9 mouse cellular contexts compared by ENCODE assay signal in genomic region chr2:39224621-39225020, GRCm38 (mm10). TPM values are rescaled to one million over a fixed set of nuclear protein-coding genes. Genes with fewer than 3 reads are reported as not detected.
DNase-seq lines count a peak whose midpoint lies in the region; ATAC-seq and TF ChIP-seq lines count a peak whose summit lies in the region.
"Had no signal": no experiment of that assay in that cellular context is flagged by ENCODE, and none has a peak within 500 bp of the region (broad histone marks: within the 10 kb centered on the region; RNA-seq: fewer than 3 reads in every experiment).

No protein-coding gene starts in this region.

- in situ Hi-C loops in CH12.LX (cut with MboI; ENCODE audit: low pct_ligation_motif_present, low pct_unique_long_range_greater_than_20kb, low sequenced_read_pairs) = no loop called here

- no peaks in the 10 kb centered on the region for H3K27me3 ChIP-seq in heart, adult 2 months (ENCODE audit: control insufficient read depth, insufficient read depth, low read length)
- H3K27me3 ChIP-seq in CH12.LX (replicated peaks) = no peaks in the 10 kb centered on the region
- H3K27me3 ChIP-seq in forebrain, postnatal 0 days (ENCODE audit: insufficient read depth, low read length) = no peaks in the 10 kb centered on the region
- H3K27me3 ChIP-seq in liver, postnatal 0 days (ENCODE audit: insufficient read depth, low read length) = no peaks in the 10 kb centered on the region

- 0 out of 2 replicates have a peak, but pooled peaks have one; percentile 11 for TF ChIP-seq CTCF in heart, adult 2 months (IDR thresholded peaks at IDR 0.05)
- peak in 1 of 2 experiments; percentile 32; a peak in 1 of 4 replicates for TF ChIP-seq CTCF in CH12.LX (conservative IDR thresholded peaks at IDR 0.05 in 1 of 2, IDR thresholded peaks at IDR 0.05 in 1 of 2; ENCODE audit: low read depth in 2 of 2, low read length in 2 of 2)
- peak; percentile 17; the same call in 1 of the 2 replicates for TF ChIP-seq CTCF in forebrain, postnatal 0 days (IDR thresholded peaks at IDR 0.05; ENCODE audit: low read depth)
- peak; percentile 45 for TF ChIP-seq CTCF in liver, postnatal 0 days (IDR thresholded peaks at IDR 0.05; ENCODE audit: low read depth)

- dilution Hi-C loops in CH12.LX (cut with MboI; ENCODE audit: extremely low pct_ligation_motif_present, extremely low pct_unique_long_range_greater_than_20kb, low sequenced_read_pairs) = no loop called here

- no peak for TF ChIP-seq POLR2A in heart, adult 2 months (IDR thresholded peaks at IDR 0.05; ENCODE audit: insufficient read depth, low read depth, low read length)
- TF ChIP-seq POLR2A in CH12.LX (IDR thresholded peaks at IDR 0.05; ENCODE audit: low read depth, low read length) = no peak

- H3K4me3 ChIP-seq in heart, adult 2 months = peak overlapping the region; percentile 67
- peak overlapping the region in 1 of 3 experiments; percentile 49 for H3K4me3 ChIP-seq in CH12.LX (replicated peaks in 1 of 3; ENCODE audit: low read depth in 2 of 3, low read length in 2 of 3, poor library complexity in 1 of 3)
- H3K4me3 ChIP-seq in forebrain, postnatal 0 days (ENCODE audit: low read depth, low read length) = 0 out of 2 replicates have a peak overlapping the region, but pooled peaks have one; percentile 59
- peak overlapping the region; percentile 69 for H3K4me3 ChIP-seq in liver, postnatal 0 days (ENCODE audit: low read depth, low read length)

- intact Hi-C loops in heart, adult 2 months (cut with DNase I) = no loop called here

- H3K27ac ChIP-seq in heart, adult 2 months = no peak overlapping the region; the same call in 1 of the 2 replicates
- H3K27ac ChIP-seq in CH12.LX (ENCODE audit: insufficient read depth, low read depth) = no peak overlapping the region
- no peak overlapping the region for H3K27ac ChIP-seq in forebrain, postnatal 0 days (ENCODE audit: low read depth, low read length)
- H3K27ac ChIP-seq in liver, postnatal 0 days (ENCODE audit: low read depth) = 0 out of 2 replicates have a peak overlapping the region, but pooled peaks have one; percentile 96

- peak overlapping the region; percentile 74 for H3K4me2 ChIP-seq in CH12.LX (ENCODE audit: insufficient read depth, low read depth, poor library complexity, severe bottlenecking)
- H3K4me2 ChIP-seq in forebrain, postnatal 0 days (ENCODE audit: low read depth) = peak overlapping the region; percentile 57
- peak overlapping the region; percentile 72 for H3K4me2 ChIP-seq in liver, postnatal 0 days (ENCODE audit: low read depth, low read length)

- ATAC-seq in forebrain, postnatal 0 days = no peak
- no peak for ATAC-seq in liver, postnatal 0 days

- peaks cover 13% of the 10 kb centered on the region for H3K36me3 ChIP-seq in heart, adult 2 months (ENCODE audit: control insufficient read depth, insufficient read depth, low read length)
- H3K36me3 ChIP-seq in CH12.LX (replicated peaks in 1 of 2; ENCODE audit: control insufficient read depth in 1 of 2, insufficient read depth in 1 of 2, low read length in 1 of 2) = no peaks in the 10 kb centered on the region
- no peaks in the 10 kb centered on the region for H3K36me3 ChIP-seq in forebrain, postnatal 0 days (ENCODE audit: insufficient read depth)
- no peaks in the 10 kb centered on the region for H3K36me3 ChIP-seq in liver, postnatal 0 days (replicated peaks; ENCODE audit: insufficient read depth, low read length)

- peaks cover 3% of the 10 kb centered on the region; the same call in 1 of the 2 replicates for H3K4me1 ChIP-seq in heart, adult 2 months (ENCODE audit: control insufficient read depth, insufficient read depth, low read length)
- peaks cover 2 to 27% of the 10 kb centered on the region in 2 experiments; a peak in 2 of 4 replicates for H3K4me1 ChIP-seq in CH12.LX (ENCODE audit: control insufficient read depth in 1 of 2, insufficient read depth in 2 of 2)
- H3K4me1 ChIP-seq in forebrain, postnatal 0 days (ENCODE audit: insufficient read depth) = peaks cover 14% of the 10 kb centered on the region; the same call in 1 of the 2 replicates
- peaks cover 24% of the 10 kb centered on the region for H3K4me1 ChIP-seq in liver, postnatal 0 days (ENCODE audit: insufficient read depth)

- peaks cover 2% of the 10 kb centered on the region; the same call in 1 of the 2 replicates for H3K79me2 ChIP-seq in heart, adult 2 months (replicated peaks; ENCODE audit: control insufficient read depth, insufficient read depth, low read length)
- peaks cover 47% of the 10 kb centered on the region for H3K79me2 ChIP-seq in CH12.LX (replicated peaks; ENCODE audit: control insufficient read depth, extremely low read depth, insufficient read depth, poor library complexity, severe bottlenecking)

- no peak; the same call in 1 of the 2 replicates for TF ChIP-seq RAD21 in CH12.LX (IDR thresholded peaks at IDR 0.05; ENCODE audit: low read depth, low read length)

- no peaks in the 10 kb centered on the region for H3K9me3 ChIP-seq in CH12.LX (replicated peaks; ENCODE audit: low read length)
- no peaks in the 10 kb centered on the region for H3K9me3 ChIP-seq in forebrain, postnatal 0 days (ENCODE audit: low read length)
- H3K9me3 ChIP-seq in liver, postnatal 0 days (ENCODE audit: low read length) = no peaks in the 10 kb centered on the region

- no peak for DNase-seq in heart, adult 2 months
- DNase-seq in heart, adult 11 months = no peak
- DNase-seq in CH12.LX (ENCODE audit: extremely low read depth) = peak; percentile 17
- DNase-seq in forebrain, postnatal 0 days = no peak
- no peak for DNase-seq in liver, postnatal 0 days
- DNase-seq in thymus, postnatal 14 days = no peak
- no peak for DNase-seq in gastrocnemius, adult 18-20 months (ENCODE audit: low spot score)
- no peak for DNase-seq in lung, postnatal 36 days
- DNase-seq: embryo, embryonic 11 days had no signal

- TF ChIP-seq EP300 in heart, adult 2 months (IDR thresholded peaks at IDR 0.05; ENCODE audit: insufficient read depth, low read depth, low read length) = no peak
- TF ChIP-seq EP300 in CH12.LX (IDR thresholded peaks at IDR 0.05; ENCODE audit: low read length) = no peak
- no peak for TF ChIP-seq EP300 in liver, postnatal 0 days (IDR thresholded peaks at IDR 0.05; ENCODE audit: low read depth)

- H3K9ac ChIP-seq in heart, adult 2 months (ENCODE audit: low read depth, low read length) = no peak overlapping the region
- H3K9ac ChIP-seq in CH12.LX (ENCODE audit: insufficient read depth, low read depth) = peak overlapping the region; percentile 97; the same call in 1 of the 2 replicates
- H3K9ac ChIP-seq in forebrain, postnatal 0 days = no peak overlapping the region
- H3K9ac ChIP-seq in liver, postnatal 0 days (replicated peaks) = peak overlapping the region; percentile 89

TF ChIP-seq in CH12.LX, 34 proteins besides CTCF, POLR2A, EP300 and RAD21:
- TF ChIP-seq MXI1 (IDR thresholded peaks at IDR 0.05; ENCODE audit: low read depth, low read length) (0 out of 2 replicates have a peak, but pooled peaks have one; percentile 32), POLR2AphosphoS2 (IDR thresholded peaks at IDR 0.05; ENCODE audit: low read depth, low read length) (no peak), MYC (IDR thresholded peaks at IDR 0.05; ENCODE audit: low read depth, low read length) (0 out of 2 replicates have a peak, but pooled peaks have one; percentile 13), CHD2 (IDR thresholded peaks at IDR 0.05; ENCODE audit: low read length) (no peak)

RNA-seq across cellular contexts. Expression of gene Ppp6c, which starts 1.6 kb away (rescaled TPM):
- total RNA-seq in heart, adult 2 months (2021) = 10 to 100 TPM; 50.0 to 61.0 TPM
- polyA plus RNA-seq in heart, adult 2 months (2012; rRNA removed) = 21.3 and 40.6 TPM in 2 replicates
- total RNA-seq in CH12.LX (2012; rRNA removed) (24.9 and 33.7 TPM in 2 replicates), CH12.LX (2014; rRNA removed) (79.8 and 83.3 TPM in 2 replicates)
- 68.7 and 70.4 TPM in 2 replicates for polyA plus RNA-seq in CH12.LX (2012; ENCODE audit: insufficient read length, low read depth)
- 47.6 and 57.2 TPM in 2 replicates for total RNA-seq in forebrain, postnatal 0 days (2014; rRNA removed)
- polyA plus RNA-seq in forebrain, postnatal 0 days (2015; fragmentation: Nextera tagmentation; extraction: Ambion mirVana) = 51.1 and 54.5 TPM in 2 replicates
- polyA plus RNA-seq in liver, postnatal 0 days (2015; fragmentation: Nextera tagmentation; extraction: Ambion mirVana) = 35.5 and 37.0 TPM in 2 replicates
- total RNA-seq in gastrocnemius, adult 18-20 months (2021) = 10 to 100 TPM; 58.5 to 61.7 TPM

RNA-seq across cellular contexts. Expression of gene Scai, which starts 34.1 kb away (rescaled TPM):
- 1 to 10 TPM; 2.9 to 4.1 TPM for total RNA-seq in heart, adult 2 months (2021)
- 1.4 and 2.4 TPM in 2 replicates for polyA plus RNA-seq in heart, adult 2 months (2012; rRNA removed)
- total RNA-seq in CH12.LX (2012; rRNA removed) (4.2 and 4.4 TPM in 2 replicates), CH12.LX (2014; rRNA removed) (4.7 and 8.3 TPM in 2 replicates)
- polyA plus RNA-seq in CH12.LX (2012; ENCODE audit: insufficient read length, low read depth) = 4.8 and 7.9 TPM in 2 replicates
- total RNA-seq in forebrain, postnatal 0 days (2014; rRNA removed) = 61.3 and 68.6 TPM in 2 replicates
- polyA plus RNA-seq in forebrain, postnatal 0 days (2015; fragmentation: Nextera tagmentation; extraction: Ambion mirVana) = 8.6 and 11.6 TPM in 2 replicates
- 0.56 and 0.70 TPM in 2 replicates for polyA plus RNA-seq in liver, postnatal 0 days (2015; fragmentation: Nextera tagmentation; extraction: Ambion mirVana)
- total RNA-seq in gastrocnemius, adult 18-20 months (2021) = 1 to 10 TPM; 1.9 to 2.4 TPM

Comparison
In these comparisons a context has a peak if more than half of its experiments do, and no peak if none do; other contexts are left out.
1. H3K9ac ChIP-seq: peak in CH12.LX (single experiment) and liver, postnatal 0 days (single experiment); none in heart, adult 2 months (single experiment) and forebrain, postnatal 0 days (single experiment).
2. Peak in every context shown above with its lines, with median percentiles within 50 percentile points of each other: H3K4me2 ChIP-seq.